Mouse (Mus musculus): ENCODE data around the gene Lnx1.

Lnx1 gene

GRCm38 (mm10) chr5:74640504-74640903 lies 62.2 kb downstream of the Lnx1 start:
- Histone ChIP-seq H3K4me1 (replicated peaks; ENCODE audit: low read depth, low read length) (no peaks in the 10 kb centered on the region), H3K4me3 (replicated peaks; ENCODE audit: low read length) (no peak overlapping the region), H3K27me3 (ENCODE audit: insufficient read depth, low read length) (0 out of 2 replicates have a peak, but pooled peaks cover 6% of the 10 kb centered on the region), H3K36me3 (ENCODE audit: insufficient read depth, low read length) (no peaks in the 10 kb centered on the region), H3K9me3 (ENCODE audit: low read length) (no peaks in the 10 kb centered on the region)
- TF ChIP-seq CTCF (conservative IDR thresholded peaks at IDR 0.05; ENCODE audit: low read length) (no peak), NANOG (IDR thresholded peaks at IDR 0.05; ENCODE audit: borderline replicate concordance, low read length) (no peak), POU5F1 (IDR thresholded peaks at IDR 0.05; ENCODE audit: borderline replicate concordance, low read length) (no peak)

GRCm38 (mm10) chr5:74639516-74639915 lies 63.2 kb downstream of the Lnx1 start:
- Histone ChIP-seq H3K27me3 (ENCODE audit: insufficient read depth, low read length) (0 out of 2 replicates have a peak, but pooled peaks cover 6% of the 10 kb centered on the region), H3K4me1 (replicated peaks; ENCODE audit: low read depth, low read length) (no peaks in the 10 kb centered on the region), H3K9me3 (ENCODE audit: low read length) (no peaks in the 10 kb centered on the region), H3K36me3 (ENCODE audit: insufficient read depth, low read length) (no peaks in the 10 kb centered on the region), H3K4me3 (replicated peaks; ENCODE audit: low read length) (no peak overlapping the region)
- TF ChIP-seq POU5F1 (IDR thresholded peaks at IDR 0.05; ENCODE audit: borderline replicate concordance, low read length) (no peak), NANOG (IDR thresholded peaks at IDR 0.05; ENCODE audit: borderline replicate concordance, low read length) (no peak), CTCF (conservative IDR thresholded peaks at IDR 0.05; ENCODE audit: low read length) (no peak)

- Histone ChIP-seq H3K4me3 (replicated peaks; ENCODE audit: low read length) (no peak overlapping the region), H3K36me3 (ENCODE audit: insufficient read depth, low read length) (no peaks in the 10 kb centered on the region), H3K27me3 (ENCODE audit: insufficient read depth, low read length) (no peaks in the 10 kb centered on the region), H3K4me1 (replicated peaks; ENCODE audit: low read depth, low read length) (no peaks in the 10 kb centered on the region), H3K9me3 (ENCODE audit: low read length) (no peaks in the 10 kb centered on the region)
- TF ChIP-seq POU5F1 (IDR thresholded peaks at IDR 0.05; ENCODE audit: borderline replicate concordance, low read length): no peak
- no peak for TF ChIP-seq NANOG (IDR thresholded peaks at IDR 0.05; ENCODE audit: borderline replicate concordance, low read length)
- TF ChIP-seq CTCF (conservative IDR thresholded peaks at IDR 0.05; ENCODE audit: low read length): no peak
These were observed 68.3 kb downstream of the Lnx1 start for GRCm38 (mm10) chr5:74634391-74634790.

- H3K9me3 ChIP-seq (ENCODE audit: low read length): no peaks in the 10 kb centered on the region
- TF ChIP-seq POU5F1 (IDR thresholded peaks at IDR 0.05; ENCODE audit: borderline replicate concordance, low read length) (no peak), CTCF (conservative IDR thresholded peaks at IDR 0.05; ENCODE audit: low read length) (no peak), NANOG (IDR thresholded peaks at IDR 0.05; ENCODE audit: borderline replicate concordance, low read length) (no peak)
- H3K27me3 ChIP-seq (ENCODE audit: insufficient read depth, low read length): no peaks in the 10 kb centered on the region
- no peak overlapping the region for H3K4me3 ChIP-seq (replicated peaks; ENCODE audit: low read length)
- no peaks in the 10 kb centered on the region for H3K4me1 ChIP-seq (replicated peaks; ENCODE audit: low read depth, low read length)
- H3K36me3 ChIP-seq (ENCODE audit: insufficient read depth, low read length): no peaks in the 10 kb centered on the region
These were observed 69.3 kb downstream of the Lnx1 start for GRCm38 (mm10) chr5:74633453-74633852.

GRCm38 (mm10) chr5:74632369-74633114 lies 70.2 kb downstream of the Lnx1 start:
- Histone ChIP-seq H3K4me3 (replicated peaks; ENCODE audit: low read length) (no peak overlapping the region), H3K4me1 (replicated peaks; ENCODE audit: low read depth, low read length) (no peaks in the 10 kb centered on the region), H3K9me3 (ENCODE audit: low read length) (no peaks in the 10 kb centered on the region), H3K36me3 (ENCODE audit: insufficient read depth, low read length) (no peaks in the 10 kb centered on the region), H3K27me3 (ENCODE audit: insufficient read depth, low read length) (no peaks in the 10 kb centered on the region)
- TF ChIP-seq POU5F1 (IDR thresholded peaks at IDR 0.05; ENCODE audit: borderline replicate concordance, low read length): no peak
- no peak for TF ChIP-seq CTCF (conservative IDR thresholded peaks at IDR 0.05; ENCODE audit: low read length)
- TF ChIP-seq NANOG (IDR thresholded peaks at IDR 0.05; ENCODE audit: borderline replicate concordance, low read length): no peak

- no peaks in the 10 kb centered on the region for H3K9me3 ChIP-seq (ENCODE audit: low read length)
- H3K4me1 ChIP-seq (replicated peaks; ENCODE audit: low read depth, low read length): no peaks in the 10 kb centered on the region
- TF ChIP-seq CTCF (conservative IDR thresholded peaks at IDR 0.05; ENCODE audit: low read length) (no peak), POU5F1 (IDR thresholded peaks at IDR 0.05; ENCODE audit: borderline replicate concordance, low read length) (no peak), NANOG (IDR thresholded peaks at IDR 0.05; ENCODE audit: borderline replicate concordance, low read length) (no peak)
- no peaks in the 10 kb centered on the region for H3K36me3 ChIP-seq (ENCODE audit: insufficient read depth, low read length)
- no peaks in the 10 kb centered on the region for H3K27me3 ChIP-seq (ENCODE audit: insufficient read depth, low read length)
- H3K4me3 ChIP-seq (replicated peaks; ENCODE audit: low read length): no peak overlapping the region
These were observed 74.7 kb downstream of the Lnx1 start for GRCm38 (mm10) chr5:74628001-74628400.

GRCm38 (mm10) chr5:74624385-74624784 lies 78.3 kb downstream of the Lnx1 start:
- Histone ChIP-seq H3K36me3 (ENCODE audit: insufficient read depth, low read length) (no peaks in the 10 kb centered on the region), H3K27me3 (ENCODE audit: insufficient read depth, low read length) (no peaks in the 10 kb centered on the region), H3K9me3 (ENCODE audit: low read length) (peaks cover 12% of the 10 kb centered on the region), H3K4me3 (replicated peaks; ENCODE audit: low read length) (no peak overlapping the region), H3K4me1 (replicated peaks; ENCODE audit: low read depth, low read length) (no peaks in the 10 kb centered on the region)
- no peak for TF ChIP-seq CTCF (conservative IDR thresholded peaks at IDR 0.05; ENCODE audit: low read length)
- no peak for TF ChIP-seq NANOG (IDR thresholded peaks at IDR 0.05; ENCODE audit: borderline replicate concordance, low read length)
- TF ChIP-seq POU5F1 (IDR thresholded peaks at IDR 0.05; ENCODE audit: borderline replicate concordance, low read length): no peak

- TF ChIP-seq POU5F1 (IDR thresholded peaks at IDR 0.05; ENCODE audit: borderline replicate concordance, low read length) (no peak), CTCF (conservative IDR thresholded peaks at IDR 0.05; ENCODE audit: low read length) (no peak)
- Histone ChIP-seq H3K27me3 (ENCODE audit: insufficient read depth, low read length) (no peaks in the 10 kb centered on the region), H3K9me3 (ENCODE audit: low read length) (peaks cover 14% of the 10 kb centered on the region), H3K4me1 (replicated peaks; ENCODE audit: low read depth, low read length) (no peaks in the 10 kb centered on the region), H3K36me3 (ENCODE audit: insufficient read depth, low read length) (no peaks in the 10 kb centered on the region), H3K4me3 (replicated peaks; ENCODE audit: low read length) (no peak overlapping the region)
These were observed 79.3 kb downstream of the Lnx1 start for GRCm38 (mm10) chr5:74623316-74624000.

Data from E14TG2a.4 (cell line).